Mouse (Mus musculus) left cerebral cortex, adult 9 months (tissue): ENCODE results near the gene Dner.

Experiments used
- DNase-seq, 2 experiments: peaks; one replicate each; pipeline ENCODE4 v3.0.0; 2022; ENCODE audit warnings: low spot score in 2 of 2

Dner gene

GRCm38 (mm10) chr1:84695517-84696411 lies at the start of gene Dner:
Gene Dner (minus strand): TSS chr1:84696221.
- DNase-seq: peak; percentile 36 to 73

GRCm38 (mm10) chr1:84742156-84742555 lies 46.1 kb upstream of the Dner start:
- DNase-seq: no peak

GRCm38 (mm10) chr1:84740080-84740479 lies 44.1 kb upstream of the Dner start:
- no peak for DNase-seq

DNA sequence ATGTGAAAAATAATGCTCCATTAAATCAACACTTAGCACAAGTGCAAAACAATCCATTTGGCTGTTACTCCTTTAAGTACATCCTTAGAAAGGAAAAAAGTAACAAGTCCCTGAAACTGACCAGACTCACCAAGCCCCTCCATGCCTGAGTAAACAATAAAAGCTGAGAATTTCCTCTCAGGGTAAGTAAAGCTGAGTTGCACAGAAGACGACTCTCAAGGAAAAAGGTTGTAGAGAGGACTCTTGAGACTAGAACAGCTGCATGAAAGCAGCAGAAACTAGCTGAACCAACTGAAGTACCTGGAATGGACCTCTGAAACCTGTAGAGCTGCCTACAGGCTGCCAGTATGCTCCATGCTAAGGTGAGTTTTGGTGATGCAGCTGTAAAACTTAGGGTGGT lies 41.1 kb upstream of the Dner start:
- no peak for DNase-seq

- DNase-seq: no peak
Measured at GRCm38 (mm10) chr1:84733799-84734198, 37.8 kb upstream of the Dner start.

DNA sequence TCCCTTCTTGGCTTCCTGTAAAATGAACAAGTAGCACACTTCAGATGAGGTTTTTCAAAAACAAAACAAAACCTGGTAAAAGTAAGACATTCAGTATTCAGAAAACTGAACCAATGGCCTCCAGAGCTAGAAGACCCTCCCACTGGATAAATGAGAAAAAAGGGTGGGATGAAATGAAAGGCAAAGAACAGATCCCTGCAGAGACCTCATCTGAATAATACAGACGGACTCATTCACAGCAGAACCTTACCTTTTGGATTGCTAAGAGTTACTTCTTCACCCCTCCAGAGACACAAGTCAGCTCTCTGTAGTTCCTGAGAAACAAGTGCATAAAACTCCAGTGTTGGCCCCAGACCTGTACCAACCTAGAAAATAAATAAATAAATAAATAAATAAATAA lies 35.7 kb upstream of the Dner start:
- DNase-seq: no peak

GRCm38 (mm10) chr1:84722841-84723240 lies 26.8 kb upstream of the Dner start:
- DNase-seq: no peak

DNA sequence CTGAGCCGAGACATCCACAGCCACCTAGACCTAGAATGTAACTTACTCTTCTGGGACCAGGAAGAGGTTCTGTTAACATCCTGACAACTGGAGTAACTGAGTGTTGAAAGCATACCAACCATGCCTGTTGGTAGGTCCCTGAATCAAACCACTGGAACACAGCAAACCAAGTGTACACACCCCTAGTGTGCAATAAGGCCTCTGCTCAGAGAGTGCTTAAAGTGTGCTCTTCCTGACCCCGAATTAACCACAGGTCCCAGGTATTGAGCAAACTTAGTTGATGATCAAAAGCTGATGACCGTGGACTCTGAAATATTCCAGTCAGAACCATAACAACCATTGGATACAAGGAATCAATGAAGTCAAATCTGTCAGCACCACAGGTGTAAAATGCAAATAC lies 26.4 kb upstream of the Dner start:
- DNase-seq: no peak

DNA sequence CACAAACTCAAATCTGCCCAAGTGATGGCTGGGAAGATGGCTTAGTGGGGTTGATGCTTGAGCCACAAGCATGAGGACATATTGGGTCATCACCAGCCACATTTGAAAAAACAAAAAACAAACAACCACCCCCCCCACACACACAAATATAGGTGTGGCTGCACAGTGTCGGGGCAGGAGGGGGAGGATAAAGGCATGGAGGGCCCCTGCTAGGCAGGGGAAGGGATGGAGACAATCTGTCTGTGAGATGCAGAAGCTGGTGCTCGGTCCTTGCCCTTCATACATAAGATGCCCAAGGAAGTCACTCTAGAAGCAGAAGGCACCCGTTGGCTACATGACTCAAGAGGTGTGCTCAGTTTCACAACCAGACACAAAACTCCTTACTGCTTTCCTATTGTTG lies 25.9 kb upstream of the Dner start:
- DNase-seq: no peak

DNA sequence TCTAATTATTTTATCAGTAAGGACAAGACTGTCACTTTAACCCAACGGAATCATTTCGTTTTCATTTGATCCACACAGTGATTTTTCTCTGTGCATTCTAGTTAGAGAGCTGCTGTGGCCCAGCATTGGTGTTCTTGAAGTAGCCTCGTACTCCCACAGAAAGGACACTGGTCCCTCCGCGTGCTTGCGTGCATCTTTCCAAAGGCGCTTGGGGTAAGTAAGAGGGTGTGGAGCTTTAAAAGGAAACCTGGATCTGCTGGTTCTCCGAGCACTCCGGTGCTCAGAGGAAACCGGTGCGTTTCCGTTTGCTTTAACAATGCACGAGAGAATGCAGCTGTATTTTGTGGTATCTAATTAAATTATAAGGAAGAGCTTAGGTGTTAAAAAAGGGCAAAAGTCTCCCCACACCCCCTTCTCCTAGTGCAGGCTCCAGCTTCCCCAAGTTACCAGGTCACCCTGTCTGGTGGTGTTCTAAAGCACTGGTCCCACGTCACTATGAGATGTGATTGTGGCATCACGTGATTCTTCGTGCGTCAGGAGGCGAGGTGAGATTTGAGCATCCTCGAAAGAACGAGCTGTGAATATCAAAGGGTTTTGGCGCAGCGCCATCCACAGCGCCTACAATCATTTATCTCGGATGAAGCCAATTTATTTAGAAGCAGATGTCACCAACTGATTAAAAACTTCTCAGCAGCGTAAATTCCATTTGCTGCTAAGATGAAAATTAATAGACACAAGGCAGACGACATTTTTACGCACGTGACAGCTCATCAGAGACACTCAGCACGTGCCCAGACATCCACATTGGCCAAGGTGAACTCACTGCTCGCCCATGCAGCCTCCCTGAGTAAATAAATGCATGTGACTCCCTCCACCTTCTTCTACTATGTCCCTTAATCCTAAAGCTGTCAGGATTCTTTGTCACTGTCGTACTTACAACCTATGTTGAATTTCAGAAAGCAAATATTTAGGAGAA lies 14.1 kb upstream of the Dner start:
- DNase-seq: peak; percentile 66 to 83

DNA sequence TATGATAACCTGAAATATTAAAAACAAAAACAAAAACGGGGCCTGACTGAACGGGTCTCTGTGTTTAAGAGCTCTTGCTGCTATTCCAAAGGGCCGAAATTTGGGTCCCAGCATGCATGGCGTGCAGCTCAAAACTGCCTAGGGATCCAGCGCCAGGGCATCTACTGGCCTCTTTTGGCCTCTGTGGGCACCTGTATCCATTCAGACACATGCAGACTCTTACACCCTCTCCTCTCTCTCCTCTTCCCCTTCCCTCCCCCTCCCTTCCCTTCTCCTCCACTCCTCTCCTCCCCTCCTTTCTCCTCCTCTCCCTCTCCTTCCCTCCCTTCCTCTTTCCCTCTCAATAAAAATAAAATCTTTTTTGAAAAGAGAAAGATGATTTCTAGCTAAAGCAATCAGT lies 13.4 kb upstream of the Dner start:
- DNase-seq: no peak

- DNase-seq: no peak
Measured at GRCm38 (mm10) chr1:84700254-84700653, 4.2 kb upstream of the Dner start.

- peak in 1 of 2 experiments; percentile 85 for DNase-seq
Measured at GRCm38 (mm10) chr1:84697136-84697535, 1.1 kb upstream of the Dner start.

DNA sequence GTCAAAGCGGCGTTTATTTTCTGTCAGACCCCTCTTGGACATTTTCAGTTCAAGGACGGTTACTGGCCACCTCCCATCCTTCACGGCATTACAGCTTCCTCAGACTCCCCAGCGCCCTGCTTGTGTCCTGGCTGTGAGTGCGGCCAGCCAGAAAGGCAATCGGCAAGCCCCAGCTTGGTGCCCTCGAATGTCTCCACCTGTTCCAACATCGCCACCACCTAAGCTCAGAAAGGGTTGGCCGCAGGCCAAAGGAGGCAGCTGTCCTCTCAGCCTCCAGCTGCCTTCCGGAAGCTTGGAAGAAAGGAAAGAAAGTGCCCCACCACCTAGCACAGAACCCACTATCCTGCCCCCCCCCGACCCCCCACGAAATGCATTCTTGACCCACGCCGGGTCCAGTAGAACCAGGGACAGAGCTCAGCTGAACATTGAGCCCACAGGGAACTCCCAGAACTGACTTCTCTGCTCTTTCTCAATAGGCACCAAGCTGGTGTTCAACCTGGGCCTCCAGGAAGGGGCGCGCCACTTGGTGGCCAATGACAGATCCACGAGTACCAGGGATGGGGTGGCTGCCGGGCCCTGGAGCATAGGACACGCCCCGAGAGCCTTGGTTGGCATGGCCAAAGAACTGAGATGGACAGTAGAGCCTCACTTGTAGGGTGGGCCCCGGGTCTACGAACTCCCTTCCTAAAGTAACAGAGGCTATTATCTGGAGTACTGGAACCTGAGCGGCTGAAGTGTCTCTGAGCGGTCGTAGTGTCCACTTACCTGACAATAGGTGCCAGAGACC lies 1.1 kb downstream of the Dner start:
- peak in 1 of 2 experiments; percentile 59 for DNase-seq

DNA sequence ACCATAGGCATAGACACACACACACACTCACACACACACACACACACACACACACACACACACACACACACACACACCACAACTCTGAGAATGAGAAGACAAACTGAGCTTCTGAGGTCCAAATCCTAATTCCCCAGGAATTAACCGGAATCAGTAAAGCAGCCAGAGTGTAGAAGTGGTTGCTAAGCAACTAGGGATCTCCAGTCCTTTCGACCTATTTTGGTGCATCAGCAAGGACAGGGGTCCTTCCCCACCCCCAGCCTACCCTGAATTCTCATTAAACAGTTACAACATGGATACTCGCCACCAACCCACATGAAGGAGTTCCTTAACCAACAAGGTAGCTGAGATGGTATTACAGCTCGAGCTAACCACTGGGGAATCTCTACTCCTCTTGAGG lies 18.1 kb downstream of the Dner start:
- no peak for DNase-seq

GRCm38 (mm10) chr1:84668100-84668846 lies 27.7 kb downstream of the Dner start:
- DNase-seq: no peak

DNA sequence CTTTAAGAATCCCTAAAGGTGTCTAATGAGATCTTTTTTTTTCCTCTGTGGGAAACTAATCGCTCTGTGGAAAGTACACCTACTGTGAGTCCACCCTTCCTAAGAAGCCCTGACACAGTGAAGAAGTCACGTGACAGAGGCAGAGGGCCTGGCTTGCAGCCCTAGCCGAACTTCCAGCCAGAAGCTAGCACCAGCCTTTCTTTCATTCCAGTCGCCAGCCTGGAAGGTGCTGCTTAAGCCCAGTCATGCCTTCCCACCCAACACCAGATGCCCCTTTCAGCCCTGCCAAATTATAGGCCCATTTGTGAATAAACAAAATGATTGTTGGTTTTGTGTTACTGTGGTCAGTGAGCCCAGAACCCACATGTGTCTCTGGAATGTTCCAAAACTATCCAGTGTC lies 28.4 kb downstream of the Dner start:
- DNase-seq: no peak

DNA sequence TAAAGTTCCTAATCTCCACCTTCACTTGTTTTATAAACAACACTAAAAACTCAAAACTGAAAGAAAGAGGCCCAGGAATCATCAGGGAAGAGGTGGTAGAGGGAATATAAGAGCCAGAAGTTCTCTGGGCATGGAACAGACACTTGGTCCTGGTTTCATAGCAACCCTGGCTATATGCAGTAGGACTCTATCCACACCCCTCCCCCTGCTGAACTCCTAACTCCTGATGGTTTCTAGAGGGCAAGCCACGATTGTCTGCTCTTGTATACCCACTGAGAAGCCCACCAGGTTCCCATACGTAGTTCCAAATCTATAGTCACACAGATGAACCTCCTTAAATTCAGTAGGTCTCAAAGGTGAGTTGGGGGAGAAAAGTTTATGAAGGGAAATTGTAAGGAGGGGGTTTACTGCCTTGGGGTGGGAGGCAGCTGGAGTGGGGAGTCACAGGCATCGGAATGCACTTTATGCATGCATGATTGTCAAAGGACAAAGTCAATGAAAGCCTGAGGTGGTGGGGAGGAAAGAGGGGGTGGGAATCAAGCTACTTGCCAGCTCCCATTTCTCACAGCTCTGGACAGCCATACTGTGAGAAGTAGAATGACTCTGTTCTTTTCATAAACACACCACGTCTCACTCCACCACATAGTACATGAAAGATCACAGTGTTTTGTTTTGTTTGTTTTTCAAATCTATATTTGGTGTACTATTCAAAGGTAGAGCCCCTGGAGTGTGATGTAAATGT lies 31.5 kb downstream of the Dner start:
- no peak for DNase-seq

DNA sequence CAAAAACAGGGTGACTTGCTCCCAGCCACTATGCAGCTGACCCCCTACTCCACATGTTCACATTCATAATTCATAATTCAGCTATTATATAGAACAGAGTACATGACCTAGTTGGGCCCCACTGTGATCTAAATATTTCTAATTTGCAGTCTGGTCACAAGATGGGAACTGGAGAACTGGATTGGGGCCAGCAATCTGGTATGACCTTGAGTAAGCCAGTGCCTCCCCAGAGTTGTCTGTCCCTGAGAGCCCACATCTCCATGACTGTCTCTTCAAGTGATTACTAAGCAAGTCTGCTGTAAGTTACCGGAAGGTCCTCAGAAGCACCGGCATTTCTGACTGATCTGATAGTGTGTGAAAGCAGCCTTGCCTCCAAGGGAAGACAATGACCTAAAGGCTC lies 49.2 kb downstream of the Dner start:
- DNase-seq: no peak

- DNase-seq: no peak
Measured at GRCm38 (mm10) chr1:84640463-84640862, 55.6 kb downstream of the Dner start.
